Mouse (Mus musculus) erythroblast, adult 5-6 weeks (primary cell): ENCODE measurements around the gene Fgfr2. TPM values are rescaled to one million over a fixed set of nuclear protein-coding genes. Genes with fewer than 3 reads are reported as not detected.

Experiments
- ATAC-seq: replicated peaks from 2 replicates; pipeline ENCODE4 v1.8.0; 2016; ENCODE audit warnings: moderate number of reproducible peaks, mild to moderate bottlenecking, moderate TSS enrichment, inconsistent platforms; ENCODE audit not compliant: poor library complexity, low FRiP score, severe bottlenecking
- total RNA-seq, 2 experiments: library from RNA; stranded (forward) in 1 of 2; stranded (reverse) in 1 of 2; fragments of 150-400 nt in 1 of 2; fragments of 200-764, 138-1000 nt in 1 of 2; gene quantifications; 2 replicates each; pipeline versions ENCODE4 v1.2.3 to v1.2.4; 2015 to 2017; ENCODE audit warnings: low replicate concordance in 2 of 2

Fgfr2 gene
- total RNA-seq (2015; ENCODE audit: low replicate concordance), result not detected in 2 replicates
- 0.28 and 4.8 TPM in 2 replicates for total RNA-seq (2017; ENCODE audit: low replicate concordance)

GRCm38 (mm10) chr7:133123244-133123998 is at the start of gene Fgfr2:
TSS of gene Fgfr2 (minus strand) at chr7:133123350.
- ATAC-seq, result no peak

GRCm38 (mm10) chr7:133171403-133172032 is 48.4 kb upstream of the Fgfr2 start:
- ATAC-seq, result no peak

GRCm38 (mm10) chr7:133168928-133169327 is 45.8 kb upstream of the Fgfr2 start:
- ATAC-seq, result no peak

GRCm38 (mm10) chr7:133167903-133168302 is 44.8 kb upstream of the Fgfr2 start:
- no peak for ATAC-seq

GRCm38 (mm10) chr7:133164770-133165169 is 41.6 kb upstream of the Fgfr2 start:
- ATAC-seq, result no peak

- ATAC-seq, result no peak
Observed at GRCm38 (mm10) chr7:133163011-133163410, 39.9 kb upstream of the Fgfr2 start.

- ATAC-seq, result no peak
Observed at GRCm38 (mm10) chr7:133162131-133162530, 39.0 kb upstream of the Fgfr2 start.

GRCm38 (mm10) chr7:133161362-133162080 is 38.4 kb upstream of the Fgfr2 start:
- ATAC-seq, result no peak

- ATAC-seq, result no peak
Observed at GRCm38 (mm10) chr7:133159519-133159918, 36.4 kb upstream of the Fgfr2 start.

GRCm38 (mm10) chr7:133155621-133156020 is 32.5 kb upstream of the Fgfr2 start:
- no peak for ATAC-seq

- ATAC-seq, result no peak
Observed at GRCm38 (mm10) chr7:133154846-133155245, 31.7 kb upstream of the Fgfr2 start.

GRCm38 (mm10) chr7:133139689-133140336 is 16.7 kb upstream of the Fgfr2 start:
- ATAC-seq, result no peak

GRCm38 (mm10) chr7:133133552-133133951 is 10.4 kb upstream of the Fgfr2 start:
- no peak for ATAC-seq

GRCm38 (mm10) chr7:133132702-133133101 is 9.6 kb upstream of the Fgfr2 start:
- no peak for ATAC-seq

GRCm38 (mm10) chr7:133124701-133125485 is 1.7 kb upstream of the Fgfr2 start:
- no peak for ATAC-seq

- no peak for ATAC-seq
Observed at GRCm38 (mm10) chr7:133123999-133124700, 1.0 kb upstream of the Fgfr2 start, which contains the start of gene Ctbp2. TSS of gene Ctbp2 (minus strand) at chr7:133124354.

GRCm38 (mm10) chr7:133122379-133123243 is 539 bp downstream of the Fgfr2 start:
- no peak for ATAC-seq
